Mouse (Mus musculus): ENCODE data around the gene Ostf1. TPM values are rescaled to one million over a fixed set of nuclear protein-coding genes. Genes with fewer than 3 reads are reported as not detected.

Ostf1 gene
- polyA plus RNA-seq (2015; fragmentation: Illumina TruSeq; extraction: RNeasy Lipid Tissue Mini Kit (QIAGEN cat#74804); ENCODE audit: insufficient read depth, low read depth, low replicate concordance): 11.4 TPM

DNA sequence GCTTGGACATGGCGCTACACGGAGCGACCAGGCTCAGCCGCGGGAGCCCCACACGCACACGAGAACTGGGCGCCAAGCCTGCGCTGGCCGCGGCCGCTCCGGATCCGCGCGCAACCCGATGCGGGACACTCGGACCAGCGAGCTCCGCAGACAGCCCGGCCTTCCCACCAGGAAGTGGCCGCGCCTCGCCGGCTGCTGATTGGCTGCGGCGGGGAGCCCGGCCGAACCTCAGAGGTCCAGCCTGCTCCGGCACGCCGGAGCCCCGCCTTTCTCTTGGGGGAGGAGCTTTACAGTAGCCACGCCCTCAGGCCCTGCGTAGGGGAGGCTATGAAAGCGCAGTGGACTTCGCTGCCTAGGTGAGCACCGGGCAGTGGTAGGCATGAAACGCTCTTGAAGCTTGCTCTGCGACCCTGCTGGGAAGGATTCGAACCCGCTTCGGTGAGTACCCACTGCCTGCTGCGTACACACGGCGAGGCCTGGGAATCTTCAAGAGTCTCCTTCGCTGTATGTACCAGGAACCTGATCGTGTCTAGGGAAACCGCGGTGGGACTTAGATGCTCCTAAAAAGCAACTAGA, at the start of gene Ostf1, which contains the start of gene Nmrk1:
TSS of gene Ostf1 (minus strand) at position 180 of the 576 bp plus-strand sequence.
TSS of gene Nmrk1 (plus strand) at position 307 of the 576 bp plus-strand sequence.

DNA sequence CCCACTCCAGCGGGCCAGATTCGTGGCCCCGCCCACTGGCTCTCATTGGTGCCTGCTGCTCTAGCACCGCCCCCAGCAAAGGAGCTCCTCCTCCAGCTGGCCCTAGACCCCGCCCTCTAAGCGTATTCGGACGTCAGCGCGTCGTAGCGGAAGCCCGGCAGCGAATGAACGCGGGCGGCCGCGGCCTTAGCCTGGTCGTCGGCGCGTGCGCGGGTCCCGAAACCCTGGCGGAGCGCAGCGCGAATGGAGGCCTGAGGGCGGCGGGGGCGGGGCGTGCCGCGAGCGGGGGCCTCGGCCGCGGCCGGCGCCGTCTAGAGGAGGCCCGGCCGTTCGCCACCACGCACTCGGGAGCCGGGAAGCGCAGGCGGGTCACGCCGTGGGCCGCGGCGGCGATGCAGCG, 39.0 kb upstream of the Ostf1 start, which contains the start of gene Carnmt1:
TSS of gene Carnmt1 (plus strand) at position 157 of the 400 bp plus-strand sequence.

Other genes starting within 250 kb of the Ostf1 start
- 2.2 TPM for gene Nmrk1, start 127 bp upstream of the Ostf1 start, polyA plus RNA-seq (2015; fragmentation: Illumina TruSeq; extraction: RNeasy Lipid Tissue Mini Kit (QIAGEN cat#74804); ENCODE audit: insufficient read depth, low read depth, low replicate concordance)
- 1.9 TPM for gene Carnmt1, start 38.9 kb upstream of the Ostf1 start, polyA plus RNA-seq (2015; fragmentation: Illumina TruSeq; extraction: RNeasy Lipid Tissue Mini Kit (QIAGEN cat#74804); ENCODE audit: insufficient read depth, low read depth, low replicate concordance)
- gene D030056L22Rik, start 81.4 kb upstream of the Ostf1 start, polyA plus RNA-seq (2015; fragmentation: Illumina TruSeq; extraction: RNeasy Lipid Tissue Mini Kit (QIAGEN cat#74804); ENCODE audit: insufficient read depth, low read depth, low replicate concordance): 4.1 TPM
- gene Trpm6, start 118.2 kb upstream of the Ostf1 start, polyA plus RNA-seq (2015; fragmentation: Illumina TruSeq; extraction: RNeasy Lipid Tissue Mini Kit (QIAGEN cat#74804); ENCODE audit: insufficient read depth, low read depth, low replicate concordance): 0.50 TPM